Mouse (Mus musculus) naive thymus-derived CD4-positive, alpha-beta T cell, adult 2 months (primary cell): Measurements from ENCODE around the gene 2010003K11Rik.
"Not testable (repeated sequence)": the region's sequence is repeated elsewhere in the genome, so short reads cannot be mapped to it uniquely, and the experiment has no call there.

Source experiments
- DNase-seq: peaks from one replicate; pipeline ENCODE4 v3.0.0-alpha.2; 2011; ENCODE audit warnings: low read depth

The 2010003K11Rik gene

DNA sequence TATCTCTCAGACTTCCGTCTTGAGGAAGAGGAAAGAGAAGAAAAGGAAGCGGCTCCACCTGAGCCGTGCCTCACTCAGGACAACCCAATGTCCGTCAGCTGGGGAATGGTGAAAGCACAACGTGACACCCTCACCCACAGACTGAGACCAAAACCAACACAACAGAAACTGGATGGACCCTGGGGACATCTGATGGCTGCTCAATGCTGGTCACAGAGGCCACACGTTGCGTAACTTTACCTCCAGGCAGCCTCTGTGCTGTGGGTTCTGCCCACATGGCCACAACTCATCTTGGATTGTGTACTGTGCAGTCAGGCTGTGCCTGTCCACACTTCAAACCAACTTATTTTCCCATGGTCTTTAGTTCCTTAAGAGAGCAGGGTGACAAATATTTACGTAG is 36.4 kb downstream of the 2010003K11Rik start:
- DNase-seq = no peak

DNA sequence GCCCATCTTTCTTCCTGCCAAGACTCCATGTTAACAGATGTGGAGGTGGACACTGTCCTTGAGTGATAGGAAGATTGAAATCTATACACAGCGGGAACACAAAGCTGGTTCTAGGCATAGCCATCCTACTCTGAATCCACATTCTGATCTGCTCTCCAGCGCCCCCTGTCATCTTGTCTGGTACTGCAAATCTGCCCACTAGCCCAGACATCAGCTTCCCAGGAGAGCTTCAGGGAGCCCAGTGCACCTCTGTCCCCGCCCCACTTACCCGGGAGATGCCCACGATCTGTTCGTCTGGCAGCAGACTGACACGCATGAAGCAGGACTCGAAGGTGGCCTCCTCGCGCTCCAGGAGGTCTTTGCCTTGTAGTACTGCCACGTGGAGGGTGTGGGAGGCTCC is 42.2 kb downstream of the 2010003K11Rik start:
- DNase-seq = peak; percentile 68

DNA sequence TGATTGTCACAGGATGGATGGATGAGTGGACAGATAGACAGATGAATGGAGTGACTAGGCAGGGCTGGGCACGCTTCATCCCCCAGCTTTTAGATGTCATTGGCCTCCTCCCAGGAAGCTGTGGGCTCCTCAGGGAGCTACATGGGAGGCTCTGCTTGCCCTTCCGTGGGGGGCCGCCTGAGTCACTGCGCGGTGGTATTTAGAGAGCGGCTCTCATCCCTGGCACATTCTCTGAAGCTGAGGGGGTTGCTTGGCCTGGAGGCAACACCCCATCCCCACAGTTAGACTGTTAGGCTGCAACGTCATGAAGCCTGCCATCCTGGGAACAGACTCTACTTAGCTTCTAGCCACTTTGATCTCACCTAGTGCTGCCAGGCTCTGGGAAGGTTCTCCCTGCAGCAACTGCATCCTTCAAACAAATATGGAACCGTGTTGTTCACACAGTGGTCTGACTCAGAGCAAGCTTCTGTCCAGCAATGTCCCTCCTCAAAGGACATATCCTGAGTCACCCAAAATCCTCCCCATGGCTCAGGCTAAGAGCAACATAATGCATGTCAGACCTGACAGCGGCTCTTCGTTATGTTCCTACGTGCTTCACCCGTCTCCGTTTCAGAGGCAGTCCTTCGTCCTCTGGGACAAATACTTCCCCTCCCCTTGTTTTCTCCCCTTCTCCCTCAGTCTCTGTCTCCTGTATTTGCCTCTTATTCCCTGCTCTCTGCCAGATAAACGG is 43.1 kb downstream of the 2010003K11Rik start:
- no peak for DNase-seq

DNA sequence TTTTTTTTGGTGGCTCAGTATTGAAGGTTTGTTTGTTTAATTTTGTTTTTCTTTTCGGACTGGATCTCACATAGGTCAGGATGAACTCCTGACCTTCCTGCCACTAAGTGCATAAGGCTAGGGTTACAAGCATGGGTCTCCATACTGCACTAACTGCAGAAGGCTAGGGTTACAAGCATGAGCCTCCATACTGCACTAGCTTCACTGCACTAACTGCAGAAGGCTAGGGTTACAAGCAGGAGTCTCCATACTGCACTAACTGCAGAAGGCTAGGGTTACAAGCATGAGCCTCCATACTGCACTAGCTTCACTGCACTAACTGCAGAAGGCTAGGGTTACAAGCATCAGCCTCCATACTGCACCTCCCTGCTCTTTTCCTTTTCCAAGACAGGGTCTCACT is 44.3 kb downstream of the 2010003K11Rik start:
- DNase-seq = not testable (repeated sequence)

DNA sequence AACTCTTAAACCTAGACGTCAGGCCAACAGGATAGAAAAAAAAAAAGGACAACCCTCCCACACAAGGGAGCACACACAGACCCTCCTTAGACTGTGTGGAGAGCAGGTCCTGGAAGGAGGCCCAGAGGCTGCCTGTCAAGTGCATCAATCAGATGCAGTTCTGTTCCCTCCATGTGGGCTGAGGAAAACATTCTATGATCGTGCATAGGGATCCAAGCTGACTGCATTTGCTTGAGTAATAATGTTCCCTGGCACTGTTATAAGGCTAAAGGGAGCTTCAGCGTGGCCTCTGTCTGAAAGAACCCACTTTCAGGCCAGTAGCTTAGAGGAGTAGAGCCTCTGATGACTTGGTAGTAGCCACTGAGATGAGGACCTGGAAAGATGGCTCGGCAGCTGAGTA is 45.9 kb downstream of the 2010003K11Rik start:
- DNase-seq = no peak

DNA sequence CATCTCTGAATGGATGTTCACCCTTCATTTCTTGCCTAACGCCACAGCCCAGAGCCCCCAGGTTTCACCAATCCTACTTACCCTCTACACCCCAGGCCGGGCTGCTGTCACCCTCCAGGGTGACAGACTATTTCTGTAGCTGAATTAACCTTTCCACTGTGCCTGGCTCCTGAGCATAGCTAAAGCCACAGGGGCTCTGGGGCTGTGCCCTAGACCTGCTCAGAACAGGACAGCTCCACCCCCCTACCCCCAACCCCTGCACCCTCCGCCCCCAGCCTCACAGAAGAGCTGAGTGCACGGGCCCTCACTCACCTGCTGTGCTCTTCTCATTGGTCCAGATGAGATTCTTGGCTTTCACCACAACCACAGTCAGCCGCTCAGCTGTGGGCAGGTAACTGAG is 46.4 kb downstream of the 2010003K11Rik start:
- DNase-seq = no peak

DNA sequence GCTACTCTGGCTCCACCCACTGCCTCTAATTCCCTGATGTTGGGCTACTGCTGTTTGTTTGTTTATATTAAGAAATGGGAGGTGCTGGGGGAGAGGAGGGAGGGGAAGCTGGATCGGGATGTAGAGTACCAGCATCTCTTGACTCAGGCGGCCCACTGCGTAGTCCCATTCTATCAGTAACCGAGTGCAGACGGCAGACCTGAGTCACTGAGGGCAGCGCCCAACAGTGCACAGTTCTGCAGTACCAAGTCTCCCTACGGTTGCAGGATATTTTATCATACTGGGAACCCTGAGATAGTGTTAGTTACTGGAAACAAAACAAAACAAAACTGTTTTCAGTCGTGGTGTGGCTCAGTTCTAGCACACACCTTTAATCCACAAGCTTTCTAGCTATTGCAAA is 47.3 kb downstream of the 2010003K11Rik start:
- DNase-seq = no peak

DNA sequence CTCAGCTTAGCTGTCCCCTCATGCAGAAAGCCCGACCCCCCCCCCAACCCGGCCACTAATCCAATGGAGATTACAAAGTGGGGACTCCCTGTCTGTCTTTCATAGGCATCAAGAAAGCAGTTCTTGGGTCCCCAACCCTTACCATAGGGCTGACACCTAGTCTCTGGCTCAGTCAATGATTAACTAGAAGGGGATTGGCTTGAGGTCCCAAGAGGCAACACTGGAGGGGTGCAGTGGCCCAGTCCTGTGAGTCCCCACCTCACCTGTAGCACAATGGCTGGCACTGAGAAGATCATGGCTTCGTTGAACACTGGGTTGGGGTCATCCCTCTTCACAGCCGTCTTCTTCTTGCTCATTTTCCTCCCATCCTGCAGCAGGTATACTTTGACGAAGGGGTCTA is 47.7 kb downstream of the 2010003K11Rik start:
- DNase-seq = no peak

DNA sequence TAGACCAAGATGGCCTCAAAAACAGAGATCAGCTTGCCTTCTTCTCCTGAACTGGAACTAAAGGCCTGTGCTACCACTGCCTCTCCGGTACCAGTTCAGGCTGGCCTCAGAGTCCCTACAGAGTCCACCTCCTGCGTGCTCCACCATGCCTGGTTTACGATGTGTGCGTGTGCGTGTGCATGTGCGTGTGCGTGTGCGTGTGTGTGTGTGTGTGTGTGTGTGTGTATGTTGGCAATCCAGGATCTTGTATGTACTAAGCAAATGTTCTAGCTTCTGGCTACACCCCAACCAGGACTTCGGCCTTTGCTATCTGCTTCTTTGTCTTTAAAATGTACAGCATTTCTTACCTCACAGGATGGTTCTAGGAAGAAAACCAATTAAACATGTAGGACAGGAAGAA is 49.2 kb downstream of the 2010003K11Rik start:
- DNase-seq = no peak

DNA sequence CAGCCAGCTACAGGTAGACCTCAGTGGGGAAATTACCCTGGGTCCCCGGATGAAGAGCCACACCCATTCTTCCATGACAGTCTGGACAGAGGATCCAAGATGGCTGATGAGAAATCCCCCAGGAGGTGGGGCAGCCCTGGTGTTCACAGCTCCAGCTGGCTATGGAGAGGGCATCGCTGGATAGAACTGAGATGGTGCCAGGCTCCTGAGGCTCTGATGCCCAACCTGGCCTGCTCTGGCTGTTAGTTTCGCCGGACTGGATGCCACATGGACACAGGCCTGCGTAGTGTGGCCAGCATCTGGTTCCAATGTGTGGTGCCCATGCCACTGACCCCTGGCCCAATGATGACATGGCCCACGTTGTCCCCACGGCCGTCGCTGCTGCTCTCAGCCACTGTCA is 50.9 kb downstream of the 2010003K11Rik start:
- no peak for DNase-seq
